Mouse (Mus musculus) monocyte, adult 2 months (primary cell): ENCODE results near the gene Gm13103.
"Not testable (repeated sequence)": the region's sequence is repeated elsewhere in the genome, so short reads cannot be mapped to it uniquely, and the experiment has no call there.

ENCODE experiments used
- DNase-seq, 2 experiments: peaks; one replicate each; pipeline ENCODE4 v3.0.0; 2022; ENCODE audit warnings: low spot score in 2 of 2, low read depth in 1 of 2

Gm13103 gene

DNA sequence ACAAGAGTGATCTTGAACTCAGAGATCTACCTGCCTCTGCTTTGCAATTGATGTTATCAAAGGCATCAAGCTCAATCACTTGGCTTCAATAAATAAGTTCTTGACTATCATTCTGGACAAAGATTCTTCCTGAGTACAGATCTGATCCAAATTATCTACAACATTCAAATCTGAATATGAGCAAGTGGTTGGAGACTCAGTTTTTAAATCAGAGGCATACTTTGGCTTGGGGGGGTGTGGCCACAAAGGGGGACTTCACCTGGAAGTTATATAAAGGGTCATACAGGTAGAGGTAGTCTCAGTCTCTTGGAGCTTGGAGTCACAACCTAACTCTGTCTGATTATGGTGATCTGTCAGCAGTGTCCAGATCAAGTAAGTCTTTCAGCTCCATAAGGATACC, at the start of gene Gm13103:
Gene Gm13103, plus strand, starts transcription at position 301 of the 400 bp plus-strand sequence.
- not testable (repeated sequence) for DNase-seq

DNA sequence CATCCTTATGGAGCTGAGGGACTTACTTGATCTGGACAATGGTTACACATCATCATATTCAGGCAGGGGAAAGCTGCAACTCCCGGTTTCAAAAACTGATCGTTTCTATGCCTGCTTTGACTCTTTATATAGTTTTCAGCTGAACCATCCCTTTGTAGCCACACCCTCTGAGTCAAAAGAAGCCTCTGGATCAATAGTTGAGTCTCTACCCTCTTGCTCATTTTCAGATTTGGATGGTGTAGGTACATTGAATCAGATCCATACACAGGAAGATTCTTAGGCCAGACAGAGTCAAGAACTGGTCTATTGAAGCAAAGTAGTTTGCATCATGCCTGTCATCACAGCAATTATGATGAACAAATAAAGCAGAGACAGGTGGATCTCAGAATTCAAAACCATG, 30.3 kb upstream of the Gm13103 start, which contains the start of gene Gm13084:
Gene Gm13084, minus strand, starts transcription at position 101 of the 400 bp plus-strand sequence.
- no peak for DNase-seq

DNA sequence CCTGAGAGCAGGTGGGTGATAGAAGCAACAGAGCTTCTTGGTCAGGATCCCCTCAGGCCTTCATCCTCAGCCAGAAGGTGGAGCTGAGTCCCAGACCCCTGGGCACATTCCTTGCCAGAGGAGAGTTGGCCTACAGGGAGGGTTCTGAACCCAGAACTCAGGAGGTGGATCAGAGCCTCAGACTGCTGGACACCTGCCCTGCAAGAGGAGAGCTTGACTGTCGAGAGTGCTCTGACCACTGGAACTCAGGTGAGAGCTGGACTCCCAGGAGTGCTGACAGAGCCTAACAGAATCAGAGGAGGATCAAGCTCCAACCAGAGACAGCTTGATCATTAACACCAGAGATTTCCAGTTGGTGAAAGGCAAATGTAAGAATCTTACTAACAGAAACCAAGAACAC, 36.1 kb downstream of the Gm13103 start:
- DNase-seq = not testable (repeated sequence)

DNA sequence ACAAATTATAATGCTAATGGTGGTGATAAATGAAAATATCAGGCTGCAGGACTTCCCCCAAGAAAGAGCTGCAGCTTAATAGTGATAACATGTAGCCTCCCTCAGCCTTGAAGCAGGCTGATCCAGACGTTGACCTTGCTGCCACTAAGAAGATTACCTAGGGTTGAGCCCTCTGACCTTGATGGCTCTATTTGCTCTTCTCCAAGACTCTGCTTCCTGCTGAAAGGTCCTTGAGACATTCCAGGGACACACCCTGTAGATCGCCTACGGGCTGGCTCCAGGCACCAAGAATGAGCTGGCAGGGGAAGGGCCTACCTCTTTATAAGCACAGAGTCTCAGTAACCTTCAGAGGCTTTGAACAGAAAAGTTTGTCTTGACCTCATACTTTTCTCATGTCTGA, 48.1 kb downstream of the Gm13103 start:
- not testable (repeated sequence) for DNase-seq

DNA sequence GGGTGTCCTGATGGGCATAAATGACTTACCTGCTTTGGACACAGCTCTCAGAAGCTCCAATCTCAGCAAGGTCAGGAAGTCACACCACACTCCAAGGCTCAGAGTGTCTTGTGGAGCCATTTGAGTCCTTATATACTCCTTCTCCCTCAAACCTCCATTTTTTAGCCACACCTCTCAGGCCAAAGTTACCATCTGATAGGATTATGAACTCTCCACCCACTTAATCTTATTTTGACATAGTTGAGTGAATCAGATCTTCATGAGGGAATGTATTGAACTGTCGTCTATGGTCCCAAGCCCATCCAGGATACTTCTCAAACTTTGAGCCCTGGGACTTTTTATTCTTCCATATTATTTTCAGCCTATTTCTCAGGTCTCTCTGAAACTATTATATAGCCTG, 54.0 kb downstream of the Gm13103 start, which contains the start of gene Pramef6:
Gene Pramef6, minus strand, starts transcription at position 101 of the 400 bp plus-strand sequence.
- not testable (repeated sequence) for DNase-seq
